Mouse (Mus musculus) testis, adult 2 months (tissue): Measurements from ENCODE around the gene P3h4. TPM values are rescaled to one million over a fixed set of nuclear protein-coding genes. Genes with fewer than 3 reads are reported as not detected.

ENCODE experiments used
- H3K27ac ChIP-seq: fragments of 200-500 bp; 2 replicates; pipeline ENCODE4 v1.5.1; 2012; ENCODE audit warnings: low read depth, low read length; ENCODE audit not compliant: control insufficient read depth, insufficient read depth
- H3K27me3 ChIP-seq: fragments of 200-500 bp; 2 replicates; pipeline ENCODE4 v1.6.1; 2012; ENCODE audit warnings: mild to moderate bottlenecking, low read length, moderate library complexity; ENCODE audit not compliant: control insufficient read depth, insufficient read depth
- H3K36me3 ChIP-seq: fragments of 200-500 bp; 2 replicates; pipeline ENCODE4 v1.6.1; 2012; ENCODE audit warnings: mild to moderate bottlenecking, low read length; ENCODE audit not compliant: control insufficient read depth, insufficient read depth
- H3K4me1 ChIP-seq: fragments of 200-500 bp; 2 replicates; pipeline ENCODE4 v1.6.1; 2012; ENCODE audit warnings: low read length; ENCODE audit not compliant: control insufficient read depth, insufficient read depth
- H3K4me3 ChIP-seq: fragments of 200-500 bp; 2 replicates; pipeline ENCODE4 v1.5.1; 2012; ENCODE audit warnings: low read depth, mild to moderate bottlenecking, low read length, moderate library complexity, mixed read lengths; ENCODE audit not compliant: control insufficient read depth
- CTCF ChIP-seq: fragments of 200-500 bp; IDR thresholded peaks from 2 replicates; pipeline ENCODE4 v1.5.1; 2012; ENCODE audit warnings: low read depth, mild to moderate bottlenecking, inconsistent platforms, low read length, moderate library complexity; ENCODE audit not compliant: control insufficient read depth, insufficient read depth, insufficient replicate concordance
- POLR2A ChIP-seq: fragments of 200-500 bp; IDR thresholded peaks from 2 replicates; pipeline ENCODE4 v1.6.1; 2012; ENCODE audit warnings: low read depth, mild to moderate bottlenecking, inconsistent platforms, low read length, moderate library complexity; ENCODE audit not compliant: control insufficient read depth
- polyA plus RNA-seq: library from polyadenylated mRNA; depleted of rRNA; stranded (reverse); fragments of >200 nt; gene quantifications from 2 replicates; pipeline ENCODE4 v1.2.3, GENCODE M21; 2012

The P3h4 gene
- polyA plus RNA-seq, 1 experiment: 9.0 TPM

DNA sequence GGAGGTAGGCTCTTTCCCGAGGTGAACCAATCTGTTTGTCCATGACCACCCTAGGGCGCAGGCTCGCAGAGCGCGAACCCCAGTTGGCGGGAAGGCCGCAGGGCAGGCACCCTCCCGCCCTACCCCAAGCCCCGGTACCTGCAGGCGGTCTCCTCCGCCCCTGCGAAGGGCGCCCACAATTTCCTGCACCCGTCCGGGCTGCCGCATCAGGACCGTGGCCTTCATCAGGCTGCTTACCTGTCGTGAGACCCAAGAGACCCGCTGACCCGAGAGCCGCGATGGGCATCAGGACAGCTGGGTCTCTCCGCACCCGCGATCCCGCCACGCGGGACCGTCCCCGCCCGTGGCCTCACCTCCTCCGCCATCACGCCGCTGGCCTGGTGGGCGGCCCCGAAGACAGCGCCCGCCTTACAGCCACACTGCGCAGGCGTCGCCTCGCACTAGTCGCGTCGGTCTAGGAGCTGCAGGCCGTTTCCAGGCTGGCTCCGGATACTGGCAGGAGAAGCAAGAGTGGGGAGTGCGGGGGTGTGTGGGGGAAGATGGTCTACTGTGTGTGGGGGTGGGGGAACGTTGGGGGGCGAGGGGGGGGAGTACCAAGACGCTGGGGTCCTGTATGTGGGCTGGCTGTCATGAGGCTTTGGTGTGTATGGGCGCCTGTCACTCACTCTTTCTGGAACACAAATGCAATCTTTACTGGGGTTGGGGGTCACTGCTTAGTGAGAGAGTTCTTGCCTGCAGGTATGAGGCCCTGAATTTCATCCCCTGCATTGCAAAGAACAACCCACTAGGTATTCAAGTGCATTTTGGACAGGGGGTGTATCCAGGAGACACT, 26.3 kb upstream of the P3h4 start:
- TF ChIP-seq POLR2A: peak; percentile 91
- no peak for TF ChIP-seq CTCF
- Histone ChIP-seq H3K36me3 (no peaks in the 10 kb centered on the region), H3K27me3 (no peaks in the 10 kb centered on the region), H3K4me3 (peak overlapping the region; percentile 80), H3K4me1 (peaks cover 5% of the 10 kb centered on the region), H3K27ac (peak overlapping the region; percentile 5; the same call in 1 of the 2 replicates)

DNA sequence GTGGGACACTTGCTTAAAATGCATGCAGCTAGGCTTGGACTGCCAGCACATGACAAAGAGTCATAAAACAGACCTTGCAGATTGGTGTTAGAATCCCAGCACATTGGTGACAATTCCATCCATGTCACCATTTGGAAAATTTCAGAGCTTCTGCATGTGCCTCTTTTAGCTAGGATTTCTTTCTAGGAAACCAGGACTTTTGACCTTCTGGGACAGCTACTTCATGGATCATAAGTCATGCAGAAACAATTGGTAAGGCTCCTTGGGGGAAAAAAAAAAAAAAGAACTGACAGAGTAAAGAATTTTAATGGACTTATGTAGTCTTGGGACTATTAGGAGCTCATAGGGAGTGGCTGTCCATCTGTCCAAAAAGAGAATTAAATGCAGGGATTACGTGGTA, 23.3 kb upstream of the P3h4 start:
- no peaks in the 10 kb centered on the region for H3K36me3 ChIP-seq
- H3K27ac ChIP-seq: no peak overlapping the region
- no peaks in the 10 kb centered on the region for H3K27me3 ChIP-seq
- peaks cover 6% of the 10 kb centered on the region for H3K4me1 ChIP-seq
- TF ChIP-seq POLR2A (no peak), CTCF (no peak)
- H3K4me3 ChIP-seq: no peak overlapping the region

DNA sequence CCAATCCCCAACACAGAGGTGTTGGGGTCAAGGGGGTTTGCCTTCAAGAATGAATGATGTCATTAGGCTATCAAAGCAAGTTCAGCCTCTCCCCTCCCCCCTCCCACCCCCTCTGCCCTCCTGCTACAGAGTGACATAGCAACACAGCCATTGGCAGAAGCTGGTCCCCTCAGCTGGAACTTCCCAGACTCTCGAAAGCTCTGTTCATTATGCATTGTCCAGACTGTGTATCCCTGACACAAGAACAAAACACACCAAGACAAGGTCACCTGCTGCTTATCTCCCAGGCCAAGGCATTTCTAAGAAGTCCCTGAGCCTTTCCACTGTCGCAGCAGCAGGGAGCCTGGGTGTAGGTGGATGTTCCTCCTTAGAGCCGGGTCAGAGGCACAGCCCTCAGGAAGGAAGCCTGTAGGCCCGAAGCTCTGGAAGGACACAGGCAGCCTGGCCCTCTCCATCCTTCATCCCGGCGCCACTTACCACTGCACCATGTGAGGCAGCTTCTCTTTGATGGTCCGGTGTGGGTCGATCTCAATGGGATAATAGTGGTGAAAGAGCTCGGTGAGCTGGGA, 21.1 kb upstream of the P3h4 start:
- Histone ChIP-seq H3K27ac (peak overlapping the region; percentile 37), H3K4me3 (no peak overlapping the region), H3K4me1 (peaks cover 8% of the 10 kb centered on the region), H3K36me3 (no peaks in the 10 kb centered on the region), H3K27me3 (no peaks in the 10 kb centered on the region)
- TF ChIP-seq CTCF (no peak), POLR2A (no peak)

DNA sequence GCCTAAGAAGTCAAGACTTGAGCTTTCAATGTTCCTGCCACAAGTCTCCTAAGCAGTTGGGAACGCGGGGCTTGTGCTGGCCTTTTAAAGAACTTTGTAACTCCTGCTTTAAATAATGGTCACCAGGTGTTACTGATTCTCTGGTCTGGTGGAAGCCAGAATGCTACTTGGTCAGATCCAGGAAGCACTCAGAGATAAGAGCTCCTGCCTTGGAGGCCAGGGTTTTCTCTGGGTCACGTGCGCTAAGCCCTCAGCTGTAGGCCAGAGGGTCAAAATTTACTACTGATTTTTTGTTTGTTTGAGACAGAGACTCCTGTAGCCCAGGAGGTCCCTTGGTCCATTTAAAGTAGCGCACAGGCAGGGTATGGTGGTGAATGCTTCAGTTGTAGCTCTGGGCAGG, 17.4 kb upstream of the P3h4 start:
- H3K36me3 ChIP-seq: no peaks in the 10 kb centered on the region
- H3K27ac ChIP-seq: no peak overlapping the region
- H3K4me3 ChIP-seq: no peak overlapping the region
- H3K27me3 ChIP-seq: no peaks in the 10 kb centered on the region
- TF ChIP-seq CTCF (no peak), POLR2A (no peak)
- peaks cover 19% of the 10 kb centered on the region for H3K4me1 ChIP-seq

DNA sequence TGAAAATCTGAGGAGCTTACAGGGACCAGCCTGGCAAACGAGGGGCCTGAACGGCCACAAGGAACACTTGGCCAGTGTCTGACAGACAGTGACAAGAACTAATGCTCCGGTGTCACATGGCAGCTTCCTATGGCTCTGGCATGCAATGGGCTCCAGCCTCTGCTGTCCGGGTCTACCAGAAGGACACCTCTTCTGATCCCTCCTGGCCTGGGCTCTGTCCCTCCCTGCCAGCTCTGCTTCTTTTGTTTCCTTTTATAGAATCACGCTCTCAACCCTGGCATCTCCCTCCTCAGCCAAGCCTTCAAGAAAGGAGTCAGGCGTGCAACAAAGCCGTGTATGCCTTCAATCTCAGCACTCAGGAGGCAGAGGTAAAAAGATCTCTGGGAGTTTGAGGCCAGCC, 15.4 kb upstream of the P3h4 start:
- Histone ChIP-seq H3K4me1 (peaks cover 23% of the 10 kb centered on the region), H3K27me3 (no peaks in the 10 kb centered on the region), H3K4me3 (no peak overlapping the region), H3K36me3 (no peaks in the 10 kb centered on the region), H3K27ac (peak overlapping the region; percentile 71)
- TF ChIP-seq CTCF: no peak
- no peak for TF ChIP-seq POLR2A

DNA sequence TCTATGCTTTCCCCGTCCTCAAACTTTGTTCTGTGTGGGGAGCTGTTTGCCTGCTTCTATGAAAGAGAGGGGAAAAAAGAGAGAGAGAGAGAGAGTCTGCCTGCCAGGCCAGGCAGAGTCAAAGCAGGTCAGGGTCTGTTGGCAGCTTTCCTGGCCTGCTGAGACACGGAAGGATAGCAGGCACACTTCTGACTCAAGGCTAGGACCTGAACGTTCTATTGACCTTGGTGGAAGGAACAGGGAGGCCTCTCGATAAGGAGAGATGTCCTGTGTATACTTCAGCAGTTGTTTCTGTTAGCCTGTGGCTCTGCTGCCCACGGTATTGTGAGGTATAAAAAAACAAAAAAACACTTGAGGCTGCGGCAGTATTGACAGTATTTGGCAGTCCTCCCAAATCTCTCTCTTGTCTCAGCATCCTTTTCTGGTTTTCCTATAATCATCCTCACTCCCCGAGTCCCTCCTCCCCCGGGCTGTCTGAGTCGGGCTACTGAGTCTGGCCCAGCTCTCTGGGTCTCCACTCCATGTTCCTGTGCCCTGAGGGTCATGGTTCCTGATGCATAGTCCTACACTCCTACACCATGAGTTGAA, 14.1 kb upstream of the P3h4 start:
- Histone ChIP-seq H3K27me3 (no peaks in the 10 kb centered on the region), H3K27ac (peak overlapping the region; percentile 87), H3K4me1 (peaks cover 23% of the 10 kb centered on the region), H3K4me3 (no peak overlapping the region), H3K36me3 (no peaks in the 10 kb centered on the region)
- no peak for TF ChIP-seq CTCF
- TF ChIP-seq POLR2A: no peak

DNA sequence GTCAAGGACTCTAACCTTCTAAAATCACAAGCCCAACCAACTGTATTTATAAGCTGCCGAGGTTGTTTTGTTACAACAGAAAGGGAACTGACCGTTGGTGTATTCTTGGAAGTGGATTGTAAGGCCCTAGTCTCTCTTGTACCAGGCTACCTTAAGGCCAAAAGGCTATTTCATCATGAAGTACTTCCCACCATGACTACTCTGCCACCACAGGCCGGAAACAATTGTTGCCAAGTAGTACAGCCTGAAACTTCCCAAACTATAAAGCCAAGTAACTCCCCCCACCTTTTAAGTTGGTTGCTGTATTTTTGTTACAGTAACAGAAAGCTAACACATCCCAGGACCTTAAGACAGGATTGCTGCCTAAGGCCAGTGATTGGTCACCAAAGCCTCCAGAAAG, 12.2 kb upstream of the P3h4 start:
- peaks cover 23% of the 10 kb centered on the region for H3K4me1 ChIP-seq
- no peaks in the 10 kb centered on the region for H3K36me3 ChIP-seq
- TF ChIP-seq POLR2A: no peak
- TF ChIP-seq CTCF: no peak
- no peaks in the 10 kb centered on the region for H3K27me3 ChIP-seq
- peak overlapping the region; percentile 88 for H3K27ac ChIP-seq
- H3K4me3 ChIP-seq: no peak overlapping the region

DNA sequence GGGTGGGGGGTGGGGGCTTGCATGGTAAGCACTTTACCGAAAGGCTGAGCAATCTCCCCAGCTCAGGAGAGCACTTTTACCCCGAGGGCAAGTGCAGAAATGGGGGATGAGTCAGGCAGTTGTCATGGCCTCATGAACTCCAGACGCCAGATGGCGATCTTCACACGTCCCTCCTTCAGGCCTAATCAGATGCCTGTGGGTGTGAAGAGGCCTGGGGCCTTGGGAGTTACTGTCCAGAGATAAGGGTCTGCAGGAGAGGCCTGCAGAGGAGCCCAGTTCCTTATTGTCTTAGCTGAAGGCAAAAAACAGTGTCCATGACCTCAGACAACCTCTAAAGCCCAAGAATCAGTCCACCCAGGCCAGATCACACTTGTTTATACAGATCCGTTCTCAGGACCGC, 11.2 kb upstream of the P3h4 start:
- H3K27ac ChIP-seq: peak overlapping the region; percentile 88
- no peaks in the 10 kb centered on the region for H3K27me3 ChIP-seq
- H3K4me3 ChIP-seq: no peak overlapping the region
- TF ChIP-seq POLR2A (no peak), CTCF (peak; percentile 48; the same call in 1 of the 2 replicates)
- peaks cover 20% of the 10 kb centered on the region for H3K4me1 ChIP-seq
- no peaks in the 10 kb centered on the region for H3K36me3 ChIP-seq
